Mouse (Mus musculus) G1E (cell line): ENCODE measurements around the gene Gm8251.

Experiments
- CTCF ChIP-seq: IDR thresholded peaks from 2 replicates; pipeline ENCODE4 v1.5.1; 2012; ENCODE audit warnings: low read depth, low read length, inconsistent platforms, mixed read lengths
- GATA1 ChIP-seq: IDR thresholded peaks from 2 replicates; pipeline ENCODE4 v1.6.1; 2012; ENCODE audit warnings: borderline replicate concordance, low read length, inconsistent platforms, mixed read lengths
- GATA2 ChIP-seq: IDR thresholded peaks from 2 replicates; pipeline ENCODE4 v1.6.1; 2012; ENCODE audit warnings: low read depth, low read length, inconsistent platforms, borderline replicate concordance

DNA sequence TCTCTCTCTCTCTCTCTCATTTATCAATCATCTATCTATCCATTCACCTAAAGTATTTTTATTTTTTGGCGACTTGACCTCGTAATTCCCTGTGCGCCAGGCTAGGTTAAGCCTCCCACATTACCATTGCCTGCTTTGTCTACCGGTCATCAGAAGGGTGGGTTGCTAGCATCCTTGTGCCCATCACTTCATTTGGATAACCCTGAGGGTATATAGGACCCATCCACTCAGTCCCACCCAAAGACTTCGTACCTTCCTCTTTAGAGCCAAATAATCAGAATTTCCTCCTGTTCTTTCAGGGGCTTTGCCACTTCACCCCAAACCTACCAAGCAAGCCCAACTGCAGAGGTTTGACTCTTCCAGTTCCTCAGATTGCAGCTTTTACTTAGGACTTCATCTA lies 41.2 kb upstream of the Gm8251 start:
- TF ChIP-seq GATA1 (no peak), CTCF (no peak), GATA2 (no peak)
